Mouse (Mus musculus) adrenal gland, postnatal 14 days (tissue): ENCODE measurements around the gene Gm13272. TPM values are rescaled to one million over a fixed set of nuclear protein-coding genes. Genes with fewer than 3 reads are reported as not detected.
A peak's percentile ranks its signal among the peaks of the same experiment; 100 is the strongest.
"Not testable (repeated sequence)": the region's sequence is repeated elsewhere in the genome, so short reads cannot be mapped to it uniquely, and the experiment has no call there.

Source experiments
- DNase-seq: peaks from one replicate; pipeline ENCODE4 v3.0.0; 2021; ENCODE audit warnings: mixed read lengths
- total RNA-seq: library from RNA; stranded (reverse); gene quantifications from 2 replicates; pipeline ENCODE4 v1.2.3, GENCODE M21; 2021

Gene Gm13272
- total RNA-seq, 1 experiment from 2014 or later: not detected

DNA sequence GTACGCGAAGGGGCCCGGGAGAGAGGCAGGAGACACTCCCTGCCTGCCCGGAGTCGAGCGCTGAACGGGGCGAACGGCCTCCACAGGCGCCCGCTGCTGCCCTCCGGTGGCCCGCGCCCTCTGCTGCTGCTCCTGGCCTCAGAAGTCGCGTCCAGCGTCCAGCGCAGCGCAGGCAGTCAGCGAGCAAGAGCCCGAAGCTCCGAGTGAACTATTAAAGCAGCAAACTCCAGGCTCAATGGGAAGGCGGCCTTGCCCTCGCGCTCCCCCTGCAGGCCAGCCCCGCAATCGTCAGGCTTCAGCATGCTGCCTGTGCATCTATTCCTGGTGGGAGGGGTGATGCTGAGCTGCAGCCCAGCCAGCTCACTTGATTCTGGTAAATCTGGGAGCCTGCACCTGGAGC is 5.8 kb downstream of the Gm13272 start, which contains the start of gene Gm13276:
TSS of gene Gm13276 (plus strand) at position 301 of the 400 bp plus-strand sequence.
- DNase-seq: not testable (repeated sequence)

GRCm38 (mm10) chr4:88788402-88788801 is 8.8 kb downstream of the Gm13272 start, which contains the start of gene Gm13277:
Gm13277 (plus strand) TSS chr4:88788632.
- peak; percentile 78 for DNase-seq

- DNase-seq: not testable (repeated sequence)
These were observed 11.6 kb downstream of the Gm13272 start, which contains the start of gene Gm13278 for GRCm38 (mm10) chr4:88791250-88791649. Gm13278 (plus strand) TSS chr4:88791550.

GRCm38 (mm10) chr4:88793936-88794675 is 14.5 kb downstream of the Gm13272 start, which contains the start of gene Gm13275:
Gm13275 (plus strand) TSS chr4:88794487.
- DNase-seq: peak; percentile 52

GRCm38 (mm10) chr4:88797097-88797496 is 17.4 kb downstream of the Gm13272 start, which contains the start of gene Gm13279:
Gm13279 (plus strand) TSS chr4:88797397.
- not testable (repeated sequence) for DNase-seq

DNA sequence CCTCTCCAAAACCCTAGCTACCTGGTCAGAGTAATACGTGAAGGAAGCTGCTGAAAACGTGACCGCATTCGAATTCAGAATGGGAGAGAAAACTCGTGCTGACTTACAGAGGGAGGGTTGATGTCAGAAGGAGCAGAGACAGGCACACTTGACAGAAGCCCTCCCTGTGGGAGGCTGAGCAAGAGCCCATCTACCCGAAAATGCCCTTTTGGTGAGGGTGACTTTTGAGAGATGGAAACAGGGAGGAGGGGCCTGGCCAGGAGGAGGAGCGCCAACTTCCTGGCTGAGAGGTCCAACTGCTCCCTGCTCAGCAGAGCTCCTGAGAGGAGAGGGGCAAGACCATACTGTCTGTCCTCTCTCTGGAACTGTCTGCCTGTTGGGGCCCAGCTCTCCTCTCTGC is 19.7 kb downstream of the Gm13272 start, which contains the start of gene Gm13285:
TSS of gene Gm13285 (plus strand) at position 301 of the 400 bp plus-strand sequence.
- not testable (repeated sequence) for DNase-seq

- not testable (repeated sequence) for DNase-seq
These were observed 23.3 kb downstream of the Gm13272 start, which contains the start of gene Gm13287 for GRCm38 (mm10) chr4:88802954-88803353. Gm13287 (plus strand) TSS chr4:88803254.

DNA sequence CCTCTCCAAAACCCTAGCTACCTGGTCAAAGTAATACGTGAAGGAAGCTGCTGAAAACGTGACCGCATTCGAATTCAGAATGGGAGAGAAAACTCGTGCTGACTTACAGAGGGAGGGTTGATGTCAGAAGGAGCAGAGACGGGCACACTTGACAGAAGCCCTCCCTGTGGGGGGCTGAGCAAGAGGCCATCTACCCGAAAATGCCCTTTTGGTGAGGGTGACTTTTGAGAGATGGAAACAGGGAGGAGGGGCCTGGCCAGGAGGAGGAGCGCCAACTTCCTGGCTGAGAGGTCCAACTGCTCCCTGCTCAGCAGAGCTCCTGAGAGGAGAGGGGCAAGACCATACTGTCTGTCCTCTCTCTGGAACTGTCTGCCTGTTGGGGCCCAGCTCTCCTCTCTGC is 25.6 kb downstream of the Gm13272 start, which contains the start of gene Gm13288:
TSS of gene Gm13288 (plus strand) at position 301 of the 400 bp plus-strand sequence.
- not testable (repeated sequence) for DNase-seq

- peak; percentile 45 for DNase-seq
These were observed 26.1 kb downstream of the Gm13272 start for GRCm38 (mm10) chr4:88805761-88806160.

- DNase-seq: no peak
These were observed 36.3 kb downstream of the Gm13272 start, which contains the start of gene Ifna7 for GRCm38 (mm10) chr4:88815928-88816327. Ifna7 (plus strand) TSS chr4:88816228.

- no peak for DNase-seq
These were observed 40.0 kb downstream of the Gm13272 start, which contains the start of gene Ifna11 for GRCm38 (mm10) chr4:88819659-88820058. Ifna11 (plus strand) TSS chr4:88819959.

DNA sequence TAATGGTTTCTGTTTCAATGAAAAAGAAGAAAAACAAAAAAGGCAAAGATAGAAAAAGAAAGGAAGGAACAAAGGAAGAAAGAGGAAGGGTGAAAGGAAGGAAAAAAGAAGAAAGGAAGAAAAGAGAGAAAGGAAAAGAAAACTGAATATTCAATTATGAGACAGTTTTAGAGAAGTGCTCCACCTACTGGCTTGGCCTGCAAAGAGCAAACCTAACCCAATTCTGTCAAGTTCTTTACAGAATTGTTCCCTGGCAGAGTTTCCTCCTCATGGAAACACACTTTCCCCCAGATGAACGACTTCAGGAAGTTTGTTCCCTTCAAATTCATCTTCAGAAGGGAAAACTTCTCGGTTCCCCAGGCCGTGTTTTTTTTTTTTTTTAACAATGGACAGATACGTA is 43.3 kb downstream of the Gm13272 start:
- peak; percentile 14 for DNase-seq

DNA sequence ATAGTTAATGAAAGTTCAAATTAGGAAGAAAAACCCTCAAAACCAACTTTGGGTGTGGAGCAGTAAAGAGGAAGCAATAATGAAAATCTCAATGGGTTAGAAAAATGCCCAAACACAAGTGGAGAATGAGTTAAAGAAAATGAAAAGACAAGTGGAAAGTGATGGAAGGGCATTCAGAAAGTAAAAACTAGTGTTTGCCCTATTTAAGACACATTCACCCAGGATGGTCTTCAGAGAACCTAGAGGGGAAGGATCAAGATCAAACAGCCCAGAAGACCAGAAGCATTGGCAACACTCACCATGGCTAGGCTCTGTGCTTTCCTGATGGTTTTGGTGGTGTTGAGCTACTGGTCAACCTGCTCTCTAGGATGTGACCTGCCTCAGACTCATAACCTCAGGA is 47.5 kb downstream of the Gm13272 start, which contains the start of gene Ifna6:
TSS of gene Ifna6 (plus strand) at position 301 of the 400 bp plus-strand sequence.
- DNase-seq: not testable (repeated sequence)

Other genes with a start within 250 kb of the Gm13272 start
- not detected in 2 replicates for gene Ifna15, start 221.6 kb upstream of the Gm13272 start, total RNA-seq
- not detected in 2 replicates for gene Ifna14, start 208.1 kb upstream of the Gm13272 start, total RNA-seq
- gene Ifna9, start 187.5 kb upstream of the Gm13272 start, total RNA-seq: not detected in 2 replicates
- not detected in 2 replicates for gene Ifna12, start 176.5 kb upstream of the Gm13272 start, total RNA-seq
- not detected in 2 replicates for gene C87499, start 145.4 kb upstream of the Gm13272 start, total RNA-seq
- gene Ifna13, start 135.4 kb upstream of the Gm13272 start, total RNA-seq: not detected in 2 replicates
- not detected in 2 replicates for gene Ifna16, start 102.9 kb upstream of the Gm13272 start, total RNA-seq
- not detected in 2 replicates for gene Ifna2, start 95.9 kb upstream of the Gm13272 start, total RNA-seq
- not detected in 2 replicates for gene Ifnab, start 88.5 kb upstream of the Gm13272 start, total RNA-seq
- 0.49 and 0.89 TPM in 2 replicates for gene Gm26566, start 58.0 kb upstream of the Gm13272 start, total RNA-seq
- gene Klhl9, start 57.4 kb upstream of the Gm13272 start, total RNA-seq: 72.3 and 74.9 TPM in 2 replicates
- gene Gm13271, start 25.0 kb upstream of the Gm13272 start, total RNA-seq: not detected in 2 replicates
- not detected in 2 replicates for gene Gm13283, start 19.7 kb upstream of the Gm13272 start, total RNA-seq
- not detected in 2 replicates for gene Gm13290, start 6.0 kb upstream of the Gm13272 start, total RNA-seq
- not detected in 2 replicates for gene Gm13289, start 2.9 kb upstream of the Gm13272 start, total RNA-seq
- gene Ifnz, start 2.3 kb downstream of the Gm13272 start, total RNA-seq: not detected in 2 replicates
- not detected in 2 replicates for gene Gm13276, start 5.9 kb downstream of the Gm13272 start, total RNA-seq
- gene Gm13277, start 8.8 kb downstream of the Gm13272 start, total RNA-seq: not detected in 2 replicates
- gene Gm13278, start 11.7 kb downstream of the Gm13272 start, total RNA-seq: not detected in 2 replicates
- gene Gm13275, start 14.6 kb downstream of the Gm13272 start, total RNA-seq: not detected in 2 replicates
- not detected in 2 replicates for gene Gm13279, start 17.5 kb downstream of the Gm13272 start, total RNA-seq
- gene Gm13285, start 19.8 kb downstream of the Gm13272 start, total RNA-seq: 0.22 TPM in 1 of 2 replicates, not detected in the other
- gene Gm13287, start 23.4 kb downstream of the Gm13272 start, total RNA-seq: not detected in 2 replicates
- gene Gm13288, start 25.7 kb downstream of the Gm13272 start, total RNA-seq: not detected in 2 replicates
- gene Ifna7, start 36.4 kb downstream of the Gm13272 start, total RNA-seq: not detected in 2 replicates
- gene Ifna11, start 40.1 kb downstream of the Gm13272 start, total RNA-seq: not detected in 2 replicates
- gene Ifna6, start 47.6 kb downstream of the Gm13272 start, total RNA-seq: not detected in 2 replicates
- gene Ifna5, start 55.7 kb downstream of the Gm13272 start, total RNA-seq: not detected in 2 replicates
- gene Ifna4, start 62.0 kb downstream of the Gm13272 start, total RNA-seq: not detected in 2 replicates
- gene Ifna1, start 70.2 kb downstream of the Gm13272 start, total RNA-seq: not detected in 2 replicates
- gene Ifne, start 100.4 kb downstream of the Gm13272 start, total RNA-seq: not detected in 2 replicates